Mouse (Mus musculus) layer of hippocampus, postnatal 10 days (tissue): Measurements from ENCODE around the gene Nrip3. TPM values are rescaled to one million over a fixed set of nuclear protein-coding genes. Genes with fewer than 3 reads are reported as not detected.

Source experiments
- DNase-seq, 2 experiments: peaks; one replicate each; pipeline ENCODE4 v3.0.0; 2021; ENCODE audit warnings: low spot score in 2 of 2
- total RNA-seq, 2 experiments: library from RNA; stranded (reverse); gene quantifications; 2 replicates each; pipeline ENCODE4 v1.2.3; 2021

The Nrip3 gene
- total RNA-seq, 2 experiments from 2014 or later: 168 to 170 TPM

DNA sequence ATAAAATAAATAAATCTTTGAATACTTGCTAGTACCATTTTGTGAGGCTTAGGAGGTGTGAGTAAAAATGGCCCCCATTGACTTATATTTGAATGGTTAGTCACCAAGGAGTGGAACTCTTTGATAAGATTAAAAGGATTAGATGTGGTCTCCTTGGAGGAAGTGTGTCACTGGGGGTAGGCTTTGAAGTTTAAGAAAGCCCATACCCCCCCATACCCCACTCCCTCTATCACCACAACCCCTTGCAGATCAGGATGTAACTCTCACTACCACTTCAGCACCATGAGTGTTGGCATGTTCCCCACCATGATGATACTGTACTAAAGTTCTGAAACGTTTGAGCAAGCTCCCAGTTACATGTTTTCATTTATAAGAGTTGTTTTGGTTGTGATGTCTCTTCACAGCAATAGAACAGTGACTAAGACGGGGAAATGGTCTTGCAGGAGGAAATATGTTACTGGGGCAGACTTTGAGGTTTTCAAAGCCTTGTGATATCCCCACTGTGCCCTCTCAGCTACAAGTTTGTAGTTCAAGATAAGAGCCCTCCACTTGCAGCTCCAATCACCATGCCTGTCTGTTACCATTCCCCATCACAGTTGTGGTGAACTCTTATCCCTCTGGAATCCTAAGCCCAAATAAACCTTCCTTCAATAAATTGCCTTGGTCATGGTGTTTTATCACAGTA is 13.0 kb downstream of the Nrip3 start:
- DNase-seq: no peak

DNA sequence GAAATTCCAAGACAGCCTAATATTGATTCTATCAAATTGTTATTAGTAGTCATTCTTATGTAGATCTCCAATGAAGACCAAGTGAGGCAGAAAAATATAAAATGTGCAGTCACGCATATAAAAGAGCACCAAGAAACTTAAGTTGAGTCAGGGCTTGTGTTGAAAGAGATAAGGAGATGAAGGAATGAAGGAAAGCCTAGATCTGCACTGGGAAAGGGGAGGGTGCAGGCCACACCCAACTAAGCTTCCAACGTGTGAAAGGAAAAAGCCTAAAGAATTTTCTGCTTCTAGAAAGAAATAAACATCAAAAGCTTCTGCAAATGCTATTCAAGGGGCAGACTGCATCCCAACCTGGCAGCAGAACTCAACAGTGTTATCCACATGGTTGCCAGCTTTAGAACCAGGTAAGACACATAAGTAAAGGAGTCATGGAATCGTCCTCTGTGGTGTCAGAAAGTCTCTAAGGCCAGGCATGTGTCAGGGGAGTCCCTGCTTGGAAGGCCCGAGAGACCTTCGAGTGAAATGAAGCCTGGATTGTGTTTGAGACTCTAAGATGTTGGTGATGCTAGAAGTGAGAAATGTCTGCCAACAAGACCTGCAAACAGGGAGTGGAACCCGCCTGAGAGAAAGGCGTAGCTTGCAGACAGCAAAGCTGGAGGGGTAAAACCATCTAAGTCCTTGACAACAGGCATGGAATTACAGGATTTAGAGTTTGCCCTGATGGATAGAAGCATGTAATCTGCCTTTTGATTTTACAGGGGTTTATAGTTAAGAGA is 14.1 kb downstream of the Nrip3 start:
- DNase-seq: no peak

DNA sequence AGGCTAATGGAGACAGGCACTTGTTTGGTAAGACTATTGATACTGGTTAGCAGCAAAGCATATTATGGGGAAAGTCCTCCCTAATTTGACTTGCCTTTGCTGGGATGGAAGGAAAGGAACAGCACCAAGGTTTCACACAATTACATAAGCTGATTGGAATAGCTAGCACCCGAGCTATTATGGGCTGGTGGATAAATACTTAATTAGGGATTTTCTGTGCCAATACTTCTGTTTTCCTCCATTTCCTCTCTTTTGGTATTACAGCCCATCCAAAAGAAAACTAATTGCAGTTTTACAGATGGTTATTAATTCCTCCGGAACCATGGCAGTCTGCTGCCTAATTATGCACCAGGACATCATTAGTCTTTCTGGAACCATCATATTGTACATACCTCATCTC is 17.8 kb downstream of the Nrip3 start:
- DNase-seq: no peak

DNA sequence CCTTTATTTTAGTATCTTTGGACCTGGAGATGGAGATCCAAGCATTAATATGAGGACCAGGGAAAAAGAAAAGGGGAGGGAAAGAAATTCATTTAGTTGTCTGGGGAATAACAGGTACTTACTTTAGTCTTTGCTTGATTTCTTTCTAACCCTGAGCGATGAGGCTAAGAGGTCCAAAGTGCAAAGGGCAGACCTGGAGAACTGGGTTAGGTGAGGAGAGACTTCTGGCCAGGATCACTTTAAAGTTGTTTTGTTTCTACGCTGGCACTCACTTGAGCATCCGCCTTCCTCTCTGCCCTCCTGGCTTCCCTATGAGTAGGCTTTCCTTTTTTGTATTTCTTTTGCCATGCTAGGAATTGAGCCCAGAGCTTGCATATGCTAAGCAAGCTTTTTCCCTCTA is 25.5 kb downstream of the Nrip3 start:
- no peak for DNase-seq

DNA sequence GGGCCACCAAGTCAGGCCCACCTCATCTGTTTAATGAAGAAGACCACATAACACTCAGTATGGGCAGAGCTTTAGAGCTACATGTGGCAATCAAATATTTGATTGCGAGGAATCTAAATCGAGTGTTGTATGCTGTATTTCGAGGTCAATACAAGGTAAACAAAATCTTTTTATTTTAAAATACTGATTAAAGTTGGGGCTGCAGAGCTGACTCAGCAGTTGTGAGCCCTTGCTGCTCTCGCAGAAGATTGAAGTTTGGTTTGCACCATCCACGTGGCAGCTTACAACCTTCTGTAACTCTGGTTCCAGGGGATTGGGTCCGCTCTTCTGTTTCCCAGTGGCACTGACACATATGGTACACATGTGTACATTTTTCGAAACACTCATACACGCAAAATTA is 27.8 kb downstream of the Nrip3 start:
- no peak for DNase-seq

DNA sequence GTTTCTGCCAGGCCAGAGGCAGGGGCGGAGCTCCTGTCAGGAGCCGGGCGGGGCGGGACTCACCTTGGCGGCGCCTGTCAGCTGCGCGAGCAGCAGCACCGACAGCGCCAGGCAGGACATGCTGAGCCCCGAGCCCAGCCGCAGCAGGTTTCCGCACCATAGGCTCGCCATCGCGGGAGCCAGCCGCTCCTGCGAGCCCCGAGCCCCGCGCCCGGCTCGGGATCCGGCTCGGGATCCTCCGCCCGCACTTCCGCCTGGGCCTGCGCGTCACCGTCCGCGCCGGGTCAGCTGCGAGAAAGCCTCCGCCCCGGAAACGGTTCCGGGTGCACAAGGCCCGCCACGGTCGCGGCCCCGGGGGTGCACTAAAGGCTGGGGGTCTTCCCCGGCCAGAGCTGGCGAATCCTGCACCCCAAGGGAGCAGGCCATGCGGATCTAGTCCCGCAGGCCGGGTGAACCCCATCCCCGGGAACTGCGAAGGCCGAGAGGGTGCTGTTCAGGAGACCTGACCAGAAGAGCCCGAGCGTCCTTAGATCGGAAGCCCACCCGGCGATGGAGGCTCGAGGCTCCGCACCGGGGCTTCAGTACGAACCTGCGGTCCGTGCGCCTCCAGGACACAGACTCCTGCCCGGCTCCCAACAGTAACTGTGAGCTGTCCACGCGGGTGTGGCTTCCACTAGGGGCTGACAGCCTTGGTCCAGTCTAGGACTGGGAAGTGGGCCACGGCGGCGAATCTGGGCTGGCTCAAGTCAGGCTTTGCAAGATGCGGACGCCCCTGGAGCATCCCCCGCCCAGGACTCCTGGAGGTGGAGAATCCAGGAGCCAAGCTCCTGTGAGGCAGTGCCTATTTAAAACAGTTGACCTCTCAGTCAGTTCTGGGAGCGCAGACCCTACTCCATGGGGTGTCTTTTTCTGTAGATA is 29.6 kb downstream of the Nrip3 start, which contains the start of gene Tmem9b:
Gene Tmem9b, minus strand, starts transcription at position 868 of the 918 bp plus-strand sequence.
- DNase-seq: peak; percentile 82 to 87

DNA sequence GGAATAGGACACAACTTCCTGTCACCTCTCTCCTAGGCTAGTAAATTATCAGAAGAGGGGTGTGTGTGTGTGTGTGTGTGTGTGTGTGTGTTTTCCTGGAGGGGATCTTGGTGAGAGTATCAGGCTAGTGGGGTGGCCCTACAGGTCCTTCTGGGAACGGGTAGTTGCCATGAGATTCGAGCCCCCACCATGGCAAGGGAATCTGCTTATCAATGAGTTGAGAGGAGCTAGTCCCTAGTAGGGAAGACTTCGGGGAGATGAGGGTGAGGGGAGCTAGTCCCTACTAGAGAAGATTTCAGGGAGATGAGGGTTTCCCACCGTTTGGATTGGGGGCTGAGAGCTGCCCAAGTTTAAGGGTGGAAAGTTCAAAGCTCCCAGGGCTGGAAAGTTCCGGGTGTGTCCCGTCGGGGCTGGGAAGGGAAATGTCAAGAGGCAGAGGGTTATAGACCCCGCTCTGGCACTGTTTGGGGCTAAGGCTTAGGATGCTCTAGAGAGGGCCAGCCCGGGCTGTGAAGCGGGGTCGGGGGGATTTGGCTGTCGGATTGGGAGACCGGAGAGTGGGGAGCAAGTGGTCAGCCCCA is 30.3 kb downstream of the Nrip3 start:
- peak in 1 of 2 experiments; percentile 21 for DNase-seq

DNA sequence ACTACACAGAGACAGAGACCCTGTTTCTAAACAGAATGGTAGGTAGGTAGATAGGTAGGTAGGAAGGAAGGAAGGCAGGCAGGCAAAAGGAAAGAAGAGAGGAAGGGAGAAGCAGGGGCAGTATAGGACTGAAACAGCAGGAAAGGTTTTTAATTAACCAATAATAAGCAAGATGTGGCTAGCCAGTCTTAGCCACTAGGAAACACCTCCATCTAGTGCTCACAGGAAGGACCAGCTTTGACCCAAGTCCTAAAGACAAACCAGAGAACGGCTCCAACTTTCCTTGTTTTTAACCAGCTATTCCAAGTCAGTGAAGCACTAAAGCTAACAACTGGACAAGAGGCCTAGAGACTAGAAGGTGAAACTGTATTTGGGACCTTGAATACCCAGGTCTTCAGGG is 34.1 kb downstream of the Nrip3 start:
- DNase-seq: no peak

DNA sequence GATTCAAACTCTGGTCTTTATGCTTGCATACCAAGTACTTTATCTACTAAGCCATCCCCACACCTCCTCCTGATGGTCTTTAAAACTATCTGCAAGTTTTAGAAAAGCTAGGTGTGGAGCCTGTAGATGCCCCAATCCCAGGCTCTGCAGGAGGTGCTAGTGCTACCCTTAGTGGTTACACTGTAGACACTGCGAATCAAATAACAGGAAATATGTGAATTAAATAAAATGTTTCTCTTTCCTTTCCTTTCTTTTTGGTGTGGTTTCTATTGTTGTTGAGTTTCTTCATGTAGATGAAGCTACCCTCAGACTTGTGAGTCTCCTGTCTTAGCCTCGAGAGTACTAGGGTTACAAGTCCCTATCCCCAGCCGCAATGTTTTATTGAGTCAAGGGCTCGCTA is 40.1 kb downstream of the Nrip3 start:
- DNase-seq: no peak

DNA sequence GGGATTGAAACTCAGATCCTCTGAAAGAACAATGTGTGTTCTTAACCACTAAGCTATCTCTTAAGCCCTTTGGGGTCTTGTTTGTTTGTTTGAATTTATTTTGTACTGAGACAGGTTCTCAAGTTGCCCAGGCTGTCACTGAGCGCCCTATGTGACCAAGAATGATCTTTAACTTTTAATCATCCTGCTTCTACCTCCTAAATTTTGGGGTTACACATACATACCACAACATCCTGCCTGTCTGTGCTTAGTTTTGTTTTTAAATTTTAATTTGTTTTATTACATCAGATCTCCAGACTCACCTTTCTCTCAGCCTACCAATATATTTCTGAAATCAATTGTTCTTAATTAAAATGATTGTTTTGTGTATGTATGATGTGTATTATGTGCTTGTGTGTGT is 40.8 kb downstream of the Nrip3 start:
- DNase-seq: no peak

DNA sequence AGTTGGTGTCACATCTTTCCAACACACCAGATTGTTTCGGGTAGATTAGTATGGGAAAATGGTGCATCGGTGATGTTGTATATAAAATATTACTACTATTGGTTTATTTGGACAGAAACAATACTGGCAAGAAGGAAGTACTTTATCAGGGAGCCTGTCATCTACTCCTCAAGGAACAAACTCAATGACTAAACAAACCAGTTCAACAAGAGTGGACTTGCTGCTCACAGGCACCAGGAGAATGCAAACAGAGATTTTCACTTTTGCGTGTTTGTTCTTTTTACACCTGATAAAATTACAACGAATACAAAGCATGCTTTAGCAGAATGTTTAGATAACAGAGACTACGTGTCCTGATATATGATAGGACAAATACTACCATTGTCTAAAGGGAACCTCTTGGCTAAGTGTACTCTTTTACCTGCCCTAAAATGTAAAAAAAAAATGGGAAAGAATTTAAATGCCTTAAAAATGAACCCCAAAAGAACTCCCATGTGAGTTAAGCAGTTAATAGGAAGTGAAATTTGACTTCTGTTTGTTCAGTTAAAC is 41.9 kb downstream of the Nrip3 start:
- no peak for DNase-seq

DNA sequence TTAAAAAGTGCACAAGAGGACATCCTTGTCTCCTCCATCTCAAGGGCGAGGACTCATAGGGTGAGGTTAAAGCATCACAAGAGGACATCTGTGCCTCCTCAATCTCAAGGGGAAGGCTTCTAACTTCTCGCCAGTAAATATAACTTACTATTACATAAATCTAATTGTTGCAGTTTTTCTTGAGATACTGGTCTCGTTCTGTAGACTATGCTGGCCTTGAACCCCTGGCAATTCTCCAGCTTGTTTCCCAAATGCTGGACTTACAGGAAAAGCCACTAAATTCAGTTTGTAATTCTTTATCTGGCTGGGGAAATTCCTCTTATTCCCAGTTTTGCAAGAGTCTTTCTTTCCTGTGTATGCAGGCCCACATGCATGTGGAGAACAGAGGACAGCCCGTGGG is 47.0 kb downstream of the Nrip3 start:
- DNase-seq: no peak

DNA sequence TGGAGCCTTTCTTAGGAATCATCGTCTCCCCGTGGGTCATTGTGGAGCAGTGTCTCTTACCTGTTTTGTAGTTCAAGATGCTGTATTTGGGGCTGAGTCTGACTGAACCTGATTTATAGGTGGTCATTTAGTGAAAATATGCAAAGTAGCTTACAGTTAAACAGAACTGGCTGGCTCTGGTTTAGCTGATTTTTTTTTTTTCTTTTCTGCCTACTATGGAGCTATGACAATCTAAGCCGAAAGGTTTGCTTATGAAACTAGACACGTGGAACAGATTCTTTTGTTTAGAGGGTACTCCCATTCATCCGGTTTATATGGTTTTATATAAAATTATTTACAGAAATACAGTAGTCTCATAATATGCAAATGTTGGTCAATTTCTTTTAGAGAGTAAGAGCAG is 50.2 kb downstream of the Nrip3 start, which contains the start of gene Ascl3:
Gene Ascl3, minus strand, starts transcription at position 101 of the 400 bp plus-strand sequence.
- DNase-seq: no peak

DNA sequence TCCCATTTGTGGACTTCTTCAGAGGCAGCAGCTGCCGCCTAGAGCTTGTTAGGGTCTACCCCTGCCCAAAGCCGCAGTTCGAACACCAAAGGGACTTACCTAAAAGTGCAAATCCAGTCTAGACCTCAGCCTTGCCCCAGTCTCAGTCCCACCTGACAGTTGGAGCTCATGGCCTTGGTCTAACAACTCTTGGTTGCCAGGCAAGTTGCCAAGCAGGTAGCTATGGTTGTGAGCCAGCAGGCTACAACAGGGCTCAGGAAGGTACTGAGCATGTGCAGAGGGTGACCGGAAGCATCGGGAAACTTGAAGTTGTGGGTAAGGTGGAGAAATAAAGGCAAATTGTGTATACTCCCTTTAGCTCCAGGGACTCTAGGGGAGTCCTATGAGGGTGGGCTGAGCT is 58.1 kb downstream of the Nrip3 start, which contains the start of gene BC051019:
Gene BC051019, minus strand, starts transcription at position 154 of the 400 bp plus-strand sequence.
- DNase-seq: no peak

DNA sequence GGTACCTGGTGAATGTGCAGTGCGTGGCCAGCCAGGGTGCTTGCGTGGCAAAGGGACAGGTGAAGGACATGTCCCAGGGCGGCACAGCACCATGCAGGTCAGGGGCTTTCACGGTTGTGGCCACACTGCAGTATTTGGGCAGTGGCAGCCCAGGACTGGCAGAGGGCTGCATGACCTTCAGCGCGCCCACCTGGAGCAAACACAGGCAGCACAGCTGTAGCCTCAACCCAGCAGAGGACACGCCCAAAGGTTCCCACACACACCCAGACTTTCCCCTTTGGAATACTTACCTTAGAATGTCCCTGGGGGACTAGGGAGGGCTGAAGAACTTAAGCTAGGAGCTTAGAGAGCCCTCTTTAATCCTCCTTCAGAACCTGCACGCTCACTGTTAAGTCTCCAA is 58.7 kb downstream of the Nrip3 start:
- DNase-seq: no peak

DNA sequence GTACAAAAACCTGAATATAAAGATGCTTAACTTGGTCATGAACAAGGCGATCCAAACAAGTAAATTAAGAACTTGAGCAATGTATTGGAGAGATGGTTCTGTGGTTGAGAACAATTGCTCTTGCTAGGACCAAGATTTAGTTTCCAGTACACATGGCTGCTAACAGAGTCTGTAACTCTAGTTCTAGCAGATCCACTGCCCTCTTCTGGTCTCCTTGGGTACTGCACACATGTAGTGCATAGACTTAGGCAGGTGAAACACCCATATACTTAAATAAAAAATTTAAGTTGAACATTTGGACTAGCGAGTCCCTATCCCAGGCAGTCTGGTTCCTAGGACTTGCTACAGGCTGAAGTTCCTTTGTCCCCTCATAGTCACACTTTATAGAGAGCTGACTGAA is 59.2 kb downstream of the Nrip3 start:
- DNase-seq: no peak

DNA sequence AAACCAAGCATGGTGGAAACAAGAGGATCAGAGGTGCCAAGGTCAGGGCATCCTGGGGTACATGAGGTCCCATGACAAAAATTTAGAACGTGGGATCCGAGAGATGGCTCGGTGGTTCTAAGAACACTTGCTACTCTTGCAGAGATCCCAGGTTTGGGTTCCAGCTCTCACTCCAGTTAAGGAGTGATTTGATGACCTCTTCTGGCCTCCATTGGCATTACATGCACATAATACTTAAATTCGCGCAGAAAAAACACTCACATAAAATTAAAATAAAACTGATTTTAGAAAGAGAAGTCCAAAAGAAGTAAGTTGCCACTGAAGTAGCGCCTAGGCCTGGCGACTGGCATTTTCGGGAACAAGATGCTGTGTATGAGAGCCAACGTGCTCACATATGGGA is 62.5 kb downstream of the Nrip3 start:
- peak; percentile 41 to 58 for DNase-seq

DNA sequence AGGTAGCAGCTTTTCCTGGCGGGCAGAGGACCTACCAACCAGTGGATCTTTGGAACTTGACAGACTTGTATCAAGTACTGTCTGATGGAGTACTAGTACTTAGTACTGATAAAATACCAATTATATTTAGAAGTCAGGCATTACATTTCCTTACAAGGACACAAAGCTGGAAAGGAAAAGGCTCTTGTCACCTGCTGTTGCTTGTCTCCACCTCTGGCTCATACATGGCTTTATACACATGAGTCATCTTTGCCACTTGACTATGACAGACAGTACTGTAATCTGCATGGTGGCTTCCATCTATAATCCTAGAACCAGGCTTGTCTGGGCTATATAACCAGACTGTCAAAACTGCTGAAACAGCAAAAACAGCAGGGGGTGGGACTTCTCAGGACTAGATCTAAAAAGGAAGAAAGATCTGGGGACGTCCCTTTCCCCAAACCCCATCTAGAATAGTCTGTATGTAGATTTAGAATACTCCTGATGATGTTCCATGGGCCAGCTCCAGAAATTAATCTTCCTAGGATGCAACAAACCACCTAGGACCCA is 68.3 kb downstream of the Nrip3 start:
- no peak for DNase-seq

DNA sequence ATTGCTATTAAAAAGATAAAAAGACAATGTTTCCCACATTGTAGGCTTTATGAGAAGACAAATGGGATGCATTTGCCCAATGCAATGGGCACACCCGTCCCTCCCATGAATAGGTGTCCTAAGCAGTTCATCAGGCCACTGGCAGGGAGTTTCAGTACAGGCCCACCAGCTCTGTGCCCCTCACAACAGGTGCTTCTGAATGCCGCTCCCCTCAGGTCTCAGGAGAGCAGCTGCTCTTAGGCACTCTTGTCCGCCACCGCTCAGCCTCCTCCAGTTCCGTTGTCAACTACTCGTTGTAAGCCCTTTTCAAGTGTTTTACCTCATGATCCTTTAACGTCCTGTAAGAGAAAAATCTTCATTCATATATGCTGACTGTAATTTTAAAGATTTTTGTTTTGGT is 69.6 kb downstream of the Nrip3 start:
- no peak for DNase-seq

DNA sequence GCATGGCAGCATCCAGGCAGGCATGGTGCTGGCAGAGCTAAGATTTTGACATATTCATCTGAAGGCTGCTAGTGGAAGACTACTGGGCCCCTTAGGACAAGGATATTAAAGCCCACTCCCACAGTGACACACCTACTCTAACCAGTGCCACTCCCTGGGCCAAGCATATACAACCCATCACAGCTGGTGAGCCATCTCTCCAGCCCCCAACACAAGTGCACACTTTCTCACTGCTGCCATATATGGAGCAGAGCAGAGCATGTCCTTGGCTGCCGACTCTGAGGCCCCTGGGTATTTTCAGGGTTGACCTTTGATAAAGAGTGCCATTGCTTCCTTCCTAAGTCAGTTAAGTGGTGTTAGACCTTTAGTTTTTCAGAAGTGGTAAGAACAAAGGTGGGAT is 71.8 kb downstream of the Nrip3 start:
- DNase-seq: no peak

DNA sequence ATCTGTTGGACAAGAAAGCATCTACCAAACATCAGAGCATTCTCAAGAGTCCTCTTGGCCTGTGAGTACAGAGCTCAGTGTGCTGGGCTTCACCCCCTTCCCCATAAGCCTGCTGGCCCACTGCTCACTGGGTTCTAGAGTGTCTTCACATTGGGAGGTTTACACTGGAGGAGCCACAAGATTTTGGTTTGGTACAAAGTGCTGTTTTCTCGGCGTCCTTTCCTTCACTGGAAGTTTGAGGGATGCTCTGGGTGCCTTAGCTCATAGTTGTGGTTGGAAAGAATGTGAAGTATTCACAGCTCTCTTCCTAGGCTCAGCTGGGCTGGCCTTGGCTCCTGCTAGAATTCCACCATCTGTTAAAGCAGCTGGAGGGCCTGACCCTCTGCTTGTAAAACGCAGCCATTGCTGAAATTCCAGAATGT is 72.9 kb downstream of the Nrip3 start:
- no peak for DNase-seq
